Mouse (Mus musculus) heart, embryonic 13.5 days (tissue): Measurements from ENCODE around the gene Dedd. TPM values are rescaled to one million over a fixed set of nuclear protein-coding genes. Genes with fewer than 3 reads are reported as not detected.
A peak's percentile ranks its signal among the peaks of the same experiment; 100 is the strongest.

ENCODE experiments used
- ATAC-seq: fragments of 200-750 bp; cut with Nextera tagmentation; 2 replicates; pipeline ENCODE4 v1.8.0; 2017; ENCODE audit warnings: moderate TSS enrichment; ENCODE audit not compliant: insufficient number of reproducible peaks, low FRiP score, low TSS enrichment; ENCODE audit errors: extremely low read depth
- H3K27ac ChIP-seq: fragments of 300-500 bp; sonication (generic); replicated peaks from 2 replicates; pipeline ENCODE4 v1.5.1; 2015; ENCODE audit warnings: moderate library complexity, mild to moderate bottlenecking, inconsistent platforms
- H3K27me3 ChIP-seq: fragments of 300-500 bp; sonication (generic); replicated peaks from 2 replicates; pipeline ENCODE4 v1.6.1; 2015; ENCODE audit warnings: mild to moderate bottlenecking, inconsistent platforms
- H3K36me3 ChIP-seq: fragments of 300-500 bp; sonication (generic); 2 replicates; pipeline ENCODE4 v1.6.1; 2015; ENCODE audit warnings: mild to moderate bottlenecking, inconsistent platforms
- H3K4me1 ChIP-seq: fragments of 300-500 bp; sonication (generic); 2 replicates; pipeline ENCODE4 v1.6.1; 2015; ENCODE audit warnings: inconsistent platforms
- H3K4me2 ChIP-seq: fragments of 300-500 bp; sonication (generic); 2 replicates; pipeline ENCODE4 v1.6.1; 2015; ENCODE audit warnings: inconsistent platforms, mild to moderate bottlenecking, moderate library complexity
- H3K4me3 ChIP-seq: fragments of 300-500 bp; sonication (generic); 2 replicates; pipeline ENCODE4 v1.5.1; 2015; ENCODE audit warnings: moderate library complexity, mild to moderate bottlenecking, inconsistent platforms
- H3K9ac ChIP-seq: fragments of 300-500 bp; sonication (generic); 2 replicates; pipeline ENCODE4 v1.6.1; 2015; ENCODE audit warnings: inconsistent platforms, mild to moderate bottlenecking, moderate library complexity
- H3K9me3 ChIP-seq: fragments of 300-500 bp; sonication (generic); 2 replicates; pipeline ENCODE4 v1.6.1; 2016; ENCODE audit warnings: inconsistent platforms
- WGBS: fragments of 180-500 bp; shearing (Covaris S2); methylation state at CpG from one replicate; pipeline ENCODE4 v1.1.7; 2015; ENCODE audit warnings: mixed read lengths; 5-methylcytosine and 5-hydroxymethylcytosine counted together
- polyA plus RNA-seq: library from polyadenylated mRNA; unstranded; fragments of >200 nt; fragmentation: Nextera tagmentation; extraction: Ambion mirVana; gene quantifications from 2 replicates; pipeline ENCODE4 v1.2.1, GENCODE M21; 2015

Dedd gene
- 34.6 and 37.6 TPM in 2 replicates for polyA plus RNA-seq

- Histone ChIP-seq H3K9ac (peak within 1 kb of the TSS; percentile 99), H3K27ac (peak within 1 kb of the TSS; percentile 99), H3K4me1 (peaks cover 60% of the 10 kb centered on the region), H3K27me3 (no peaks in the 10 kb centered on the region), H3K9me3 (no peaks in the 10 kb centered on the region), H3K4me2 (peak within 1 kb of the TSS; percentile 78), H3K4me3 (peak within 1 kb of the TSS; percentile 91), H3K36me3 (peaks cover 33% of the 10 kb centered on the region)
- ATAC-seq = peak; percentile 80
- under 1% methylated on average over 45 of the region's 48 CpGs for WGBS
These were observed at the start of gene Dedd for GRCm38 (mm10) chr1:171328839-171329432. Dedd (plus strand) TSS chr1:171329145.

GRCm38 (mm10) chr1:171279721-171280120 is 49.2 kb upstream of the Dedd start:
- WGBS = 57% methylated on average over 5 of the region's 5 CpGs
- H3K4me1 ChIP-seq = peaks cover 28% of the 10 kb centered on the region
- H3K9me3 ChIP-seq = no peaks in the 10 kb centered on the region
- no peak for ATAC-seq
- H3K27me3 ChIP-seq = no peaks in the 10 kb centered on the region
- peak overlapping the region; percentile 83 for H3K4me2 ChIP-seq
- H3K9ac ChIP-seq = peak overlapping the region; percentile 92
- H3K36me3 ChIP-seq = peaks cover 76% of the 10 kb centered on the region
- H3K4me3 ChIP-seq = peak overlapping the region; percentile 70
- H3K27ac ChIP-seq = peak overlapping the region; percentile 94; the same call in 1 of the 2 replicates

- H3K4me1 ChIP-seq = peaks cover 31% of the 10 kb centered on the region
- H3K27ac ChIP-seq = peak overlapping the region; percentile 94
- peak overlapping the region; percentile 83 for H3K4me2 ChIP-seq
- ATAC-seq = no peak
- peak overlapping the region; percentile 70 for H3K4me3 ChIP-seq
- H3K9me3 ChIP-seq = no peaks in the 10 kb centered on the region
- peaks cover 76% of the 10 kb centered on the region for H3K36me3 ChIP-seq
- H3K27me3 ChIP-seq = no peaks in the 10 kb centered on the region
- peak overlapping the region; percentile 92 for H3K9ac ChIP-seq
- 1% methylated on average over 25 of the region's 25 CpGs for WGBS
These were observed 48.6 kb upstream of the Dedd start for GRCm38 (mm10) chr1:171280250-171280915.

- Histone ChIP-seq H3K4me2 (peak within 1 kb of the TSS; percentile 83), H3K4me3 (peak within 1 kb of the TSS; percentile 70), H3K9ac (peak within 1 kb of the TSS; percentile 92), H3K4me1 (peaks cover 37% of the 10 kb centered on the region), H3K27me3 (no peaks in the 10 kb centered on the region), H3K9me3 (no peaks in the 10 kb centered on the region), H3K36me3 (peaks cover 76% of the 10 kb centered on the region), H3K27ac (peak within 1 kb of the TSS; percentile 94)
- peak; percentile 91 for ATAC-seq
- under 1% methylated on average over 26 of the region's 26 CpGs for WGBS
These were observed 47.9 kb upstream of the Dedd start, which contains the start of gene Ppox for GRCm38 (mm10) chr1:171280916-171281527. Ppox (minus strand) TSS chr1:171281186.

- Histone ChIP-seq H3K4me2 (peak overlapping the region; percentile 83), H3K9me3 (no peaks in the 10 kb centered on the region), H3K4me3 (peak overlapping the region; percentile 70), H3K36me3 (peaks cover 76% of the 10 kb centered on the region), H3K4me1 (peaks cover 42% of the 10 kb centered on the region), H3K27me3 (no peaks in the 10 kb centered on the region), H3K27ac (peak overlapping the region; percentile 94), H3K9ac (peak overlapping the region; percentile 86)
- under 1% methylated on average over 10 of the region's 10 CpGs for WGBS
- no peak for ATAC-seq
These were observed 47.4 kb upstream of the Dedd start for GRCm38 (mm10) chr1:171281528-171281923.

GRCm38 (mm10) chr1:171282086-171282805 is 46.7 kb upstream of the Dedd start:
- peak overlapping the region; percentile 86 for H3K9ac ChIP-seq
- ATAC-seq = no peak
- no peaks in the 10 kb centered on the region for H3K9me3 ChIP-seq
- 0 out of 2 replicates have a peak overlapping the region, but pooled peaks have one; percentile 94 for H3K27ac ChIP-seq
- WGBS = 67% methylated on average over 18 of the region's 18 CpGs
- H3K36me3 ChIP-seq = peaks cover 70% of the 10 kb centered on the region
- H3K4me2 ChIP-seq = peak overlapping the region; percentile 83
- H3K4me3 ChIP-seq = peak overlapping the region; percentile 70
- no peaks in the 10 kb centered on the region for H3K27me3 ChIP-seq
- peaks cover 49% of the 10 kb centered on the region for H3K4me1 ChIP-seq

- Histone ChIP-seq H3K36me3 (peaks cover 59% of the 10 kb centered on the region), H3K4me2 (no peak overlapping the region), H3K9ac (no peak overlapping the region; the same call in 1 of the 2 replicates), H3K27ac (no peak overlapping the region), H3K27me3 (no peaks in the 10 kb centered on the region), H3K4me3 (no peak overlapping the region), H3K4me1 (peaks cover 54% of the 10 kb centered on the region), H3K9me3 (no peaks in the 10 kb centered on the region)
- WGBS = 91% methylated on average over 18 of the region's 18 CpGs
- no peak for ATAC-seq
These were observed 45.5 kb upstream of the Dedd start for GRCm38 (mm10) chr1:171283188-171284160.

GRCm38 (mm10) chr1:171284491-171284890 is 44.5 kb upstream of the Dedd start:
- H3K9me3 ChIP-seq = no peaks in the 10 kb centered on the region
- no peak overlapping the region for H3K4me3 ChIP-seq
- peaks cover 59% of the 10 kb centered on the region for H3K36me3 ChIP-seq
- H3K4me1 ChIP-seq = peaks cover 52% of the 10 kb centered on the region
- no peak overlapping the region for H3K4me2 ChIP-seq
- peak overlapping the region; percentile 6; the same call in 1 of the 2 replicates for H3K9ac ChIP-seq
- no peak for ATAC-seq
- H3K27ac ChIP-seq = no peak overlapping the region
- WGBS = 91% methylated on average over 15 of the region's 15 CpGs
- H3K27me3 ChIP-seq = no peaks in the 10 kb centered on the region

- Histone ChIP-seq H3K4me2 (no peak overlapping the region), H3K9ac (peak overlapping the region; percentile 28; the same call in 1 of the 2 replicates), H3K4me3 (no peak overlapping the region), H3K4me1 (peaks cover 44% of the 10 kb centered on the region), H3K36me3 (peaks cover 66% of the 10 kb centered on the region), H3K9me3 (no peaks in the 10 kb centered on the region), H3K27me3 (no peaks in the 10 kb centered on the region), H3K27ac (no peak overlapping the region)
- no peak for ATAC-seq
- WGBS = 82% methylated on average over 20 of the region's 20 CpGs
These were observed 43.7 kb upstream of the Dedd start for GRCm38 (mm10) chr1:171285096-171285892.
